In the genomic region with DNA sequence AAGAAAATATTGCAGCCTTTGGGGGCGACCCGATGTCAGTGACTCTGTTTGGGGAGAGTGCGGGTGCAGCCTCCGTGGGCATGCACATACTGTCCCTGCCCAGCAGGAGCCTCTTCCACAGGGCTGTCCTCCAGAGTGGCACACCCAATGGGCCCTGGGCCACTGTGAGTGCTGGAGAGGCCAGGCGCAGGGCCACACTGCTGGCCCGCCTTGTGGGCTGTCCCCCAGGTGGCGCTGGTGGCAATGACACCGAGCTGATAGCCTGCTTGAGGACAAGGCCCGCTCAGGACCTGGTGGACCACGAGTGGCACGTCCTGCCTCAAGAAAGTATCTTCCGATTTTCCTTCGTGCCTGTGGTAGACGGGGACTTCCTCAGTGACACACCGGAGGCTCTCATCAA, we compare ENCODE assay signal across 8 mouse cellular contexts. TPM values are rescaled to one million over a fixed set of nuclear protein-coding genes. Genes with fewer than 3 reads are reported as not detected.
DNase-seq lines count a peak whose midpoint lies in the region; ATAC-seq and TF ChIP-seq lines count a peak whose summit lies in the region.

No protein-coding gene starts in this region.

- no peak for TF ChIP-seq POLR2A in small intestine, adult 2 months (IDR thresholded peaks at IDR 0.05; ENCODE audit: low read depth, low read length)

- H3K27me3 ChIP-seq in intestine, embryonic 16.5 days (replicated peaks; ENCODE audit: control insufficient read depth, insufficient read depth, low read length), result peaks cover 29% of the 10 kb centered on the region
- H3K27me3 ChIP-seq in small intestine, adult 2 months (ENCODE audit: control insufficient read depth, insufficient read depth, low read length), result peaks cover 21% of the 10 kb centered on the region

- H3K9ac ChIP-seq in intestine, embryonic 16.5 days (ENCODE audit: low read depth, low read length), result peak overlapping the region; percentile 28; the same call in 1 of the 2 replicates

- no peak overlapping the region for H3K27ac ChIP-seq in intestine, embryonic 16.5 days (ENCODE audit: low read length)
- no peak overlapping the region for H3K27ac ChIP-seq in small intestine, adult 2 months (ENCODE audit: insufficient read depth, low read depth, low read length)

- no peak overlapping the region for H3K4me3 ChIP-seq in intestine, embryonic 16.5 days (ENCODE audit: low read length)
- peak overlapping the region; percentile 48 for H3K4me3 ChIP-seq in small intestine, adult 2 months (ENCODE audit: low read depth, low read length)

- intact Hi-C loops in gastrocnemius, postnatal 14 days (cut with DNase I; ENCODE audit: low total_unique reads), result no loop called here

- 0 out of 2 replicates have a peak overlapping the region, but pooled peaks have one; percentile 16 for H3K4me2 ChIP-seq in intestine, embryonic 16.5 days (ENCODE audit: low read depth, low read length)

- peak; percentile 16; the same call in 1 of the 2 replicates for ATAC-seq in intestine, embryonic 16.5 days
- ATAC-seq in inflammation-experienced regulatory T-cells, adult 6 months, result no peak

- TF ChIP-seq CTCF in small intestine, adult 2 months (IDR thresholded peaks at IDR 0.05; ENCODE audit: extremely low read depth, insufficient read length, insufficient replicate concordance, low read depth, low read length), result peak; percentile 62

- H3K4me1 ChIP-seq in intestine, embryonic 16.5 days (ENCODE audit: control insufficient read depth, insufficient read depth, low read length), result peaks cover 52% of the 10 kb centered on the region
- peaks cover 48% of the 10 kb centered on the region for H3K4me1 ChIP-seq in small intestine, adult 2 months (ENCODE audit: control insufficient read depth, insufficient read depth, insufficient read length, low read length)

- 26% methylated on average over 15 of the region's 15 CpGs for WGBS in intestine, embryonic 16.5 days
- 15% methylated on average over 15 of the region's 15 CpGs for WGBS in small intestine, adult 2 months

- peaks cover 6% of the 10 kb centered on the region for H3K36me3 ChIP-seq in intestine, embryonic 16.5 days (ENCODE audit: control insufficient read depth, insufficient read depth, low read length)
- H3K36me3 ChIP-seq in small intestine, adult 2 months (ENCODE audit: control insufficient read depth, insufficient read depth, low read length), result peaks cover 6% of the 10 kb centered on the region

- DNase-seq in testis, postnatal 10 days (ENCODE audit: low spot score), result peak; percentile 81
- DNase-seq in testis, postnatal 14 days (ENCODE audit: low spot score), result no peak
- DNase-seq in c-Kit-positive CD71-positive TER-119-positive erythroid progenitor cells, embryonic 14.5 days (ENCODE audit: low spot score), result peak; percentile 83
- DNase-seq in gastrocnemius, postnatal 14 days, result peak; percentile 81
- DNase-seq in lung, postnatal 10 days, result peak; percentile 79

- H3K9me3 ChIP-seq in intestine, embryonic 16.5 days (ENCODE audit: control insufficient read depth, low read length), result no peaks in the 10 kb centered on the region

RNA-seq across cellular contexts. Expression of gene Ache, which starts 3.4 kb away (rescaled TPM):
- total RNA-seq in gastrocnemius, postnatal 14 days (2021), result 10 to 100 TPM; 48.8 to 59.8 TPM
- 9.0 and 9.3 TPM in 2 replicates for polyA plus RNA-seq in intestine, embryonic 16.5 days (2015; fragmentation: Nextera tagmentation; extraction: Ambion mirVana)
- 5.1 and 5.3 TPM in 2 replicates for polyA plus RNA-seq in small intestine, adult 2 months (2012; rRNA removed)
- not detected for polyA plus RNA-seq in inflammation-experienced regulatory T-cells, adult 6 months (2017; shearing (Covaris generic))

RNA-seq across cellular contexts. Expression of gene Ufsp1, which starts 3.8 kb away (rescaled TPM):
- total RNA-seq in gastrocnemius, postnatal 14 days (2021), result 10 to 100 TPM; 30.5 to 36.3 TPM
- 9.5 and 10.7 TPM in 2 replicates for polyA plus RNA-seq in intestine, embryonic 16.5 days (2015; fragmentation: Nextera tagmentation; extraction: Ambion mirVana)
- polyA plus RNA-seq in small intestine, adult 2 months (2012; rRNA removed), result 7.0 and 10.9 TPM in 2 replicates
- 1 to 10 TPM in 2 of 3 experiments, under 1 TPM in 1; 0.32 to 2.0 (median 1.5) TPM for polyA plus RNA-seq in inflammation-experienced regulatory T-cells, adult 6 months (2017; shearing (Covaris generic))

RNA-seq across cellular contexts. Expression of gene Srrt, which starts 16.8 kb away (rescaled TPM):
- 10 to 100 TPM; 39.0 to 40.6 TPM for total RNA-seq in gastrocnemius, postnatal 14 days (2021)
- 106 and 113 TPM in 2 replicates for polyA plus RNA-seq in intestine, embryonic 16.5 days (2015; fragmentation: Nextera tagmentation; extraction: Ambion mirVana)
- 60.3 and 109 TPM in 2 replicates for polyA plus RNA-seq in small intestine, adult 2 months (2012; rRNA removed)
- 10 to 100 TPM; 58.1 to 76.1 (median 61.2) TPM for polyA plus RNA-seq in inflammation-experienced regulatory T-cells, adult 6 months (2017; shearing (Covaris generic))

RNA-seq across cellular contexts. Expression of gene Trip6, which starts 23.5 kb away (rescaled TPM):
- total RNA-seq in gastrocnemius, postnatal 14 days (2021), result 1 to 10 TPM; 7.9 to 9.6 TPM
- polyA plus RNA-seq in intestine, embryonic 16.5 days (2015; fragmentation: Nextera tagmentation; extraction: Ambion mirVana), result 61.2 and 68.0 TPM in 2 replicates
- 7.6 and 8.2 TPM in 2 replicates for polyA plus RNA-seq in small intestine, adult 2 months (2012; rRNA removed)
- 1 to 10 TPM; 1.4 to 1.7 (median 1.6) TPM for polyA plus RNA-seq in inflammation-experienced regulatory T-cells, adult 6 months (2017; shearing (Covaris generic))

RNA-seq across cellular contexts. Expression of gene Slc12a9, which starts 42.7 kb away (rescaled TPM):
- 1 to 10 TPM; 3.1 to 3.3 TPM for total RNA-seq in gastrocnemius, postnatal 14 days (2021)
- 14.7 and 15.7 TPM in 2 replicates for polyA plus RNA-seq in intestine, embryonic 16.5 days (2015; fragmentation: Nextera tagmentation; extraction: Ambion mirVana)
- 9.2 and 14.8 TPM in 2 replicates for polyA plus RNA-seq in small intestine, adult 2 months (2012; rRNA removed)
- 10 to 100 TPM in 2 of 3 experiments, 1 to 10 TPM in 1; 6.0 to 15.2 (median 11.0) TPM for polyA plus RNA-seq in inflammation-experienced regulatory T-cells, adult 6 months (2017; shearing (Covaris generic))
